Mouse (Mus musculus) neural tube, embryonic 11.5 days (tissue): ENCODE measurements around the gene Lcn2. TPM values are rescaled to one million over a fixed set of nuclear protein-coding genes. Genes with fewer than 3 reads are reported as not detected.
A peak's percentile ranks its signal among the peaks of the same experiment; 100 is the strongest.

Experiments
- ATAC-seq: fragments of 200-750 bp; cut with Nextera tagmentation; 2 replicates; pipeline ENCODE4 v1.8.0; 2017; ENCODE audit warnings: moderate number of reproducible peaks, mild to moderate bottlenecking, moderate TSS enrichment, moderate library complexity; ENCODE audit not compliant: insufficient read depth, low FRiP score, low TSS enrichment
- DNase-seq: peaks from one replicate; pipeline ENCODE4 v3.0.0-alpha.2; 2015; ENCODE audit warnings: low spot score
- H3K27ac ChIP-seq: fragments of 300-500 bp; sonication (generic); 2 replicates; pipeline ENCODE4 v1.5.1; 2014; ENCODE audit warnings: low read depth, mild to moderate bottlenecking, low read length
- H3K27me3 ChIP-seq: fragments of 300-500 bp; sonication (generic); 2 replicates; pipeline ENCODE4 v1.6.1; 2014; ENCODE audit warnings: mild to moderate bottlenecking, low read length, mixed read lengths; ENCODE audit not compliant: control insufficient read depth, insufficient read depth
- H3K36me3 ChIP-seq: fragments of 300-500 bp; sonication (generic); 2 replicates; pipeline ENCODE4 v1.6.1; 2014; ENCODE audit warnings: mild to moderate bottlenecking, low read length, moderate library complexity, mixed read lengths; ENCODE audit not compliant: control insufficient read depth, insufficient read depth
- H3K4me1 ChIP-seq: fragments of 300-500 bp; sonication (generic); 2 replicates; pipeline ENCODE4 v1.6.1; 2014; ENCODE audit warnings: low read length, mixed read lengths; ENCODE audit not compliant: control insufficient read depth, insufficient read depth
- H3K4me2 ChIP-seq: fragments of 300-500 bp; sonication (generic); 2 replicates; pipeline ENCODE4 v1.6.1; 2014; ENCODE audit warnings: low read depth, mild to moderate bottlenecking, moderate library complexity
- H3K4me3 ChIP-seq: fragments of 300-500 bp; sonication (generic); 2 replicates; pipeline ENCODE4 v1.5.1; 2014; ENCODE audit warnings: low read depth, low read length
- H3K9ac ChIP-seq: fragments of 300-500 bp; sonication (generic); 2 replicates; pipeline ENCODE4 v1.6.1; 2014; ENCODE audit warnings: mild to moderate bottlenecking, low read length
- H3K9me3 ChIP-seq: fragments of 300-500 bp; sonication (generic); 2 replicates; pipeline ENCODE4 v1.6.1; 2016; ENCODE audit warnings: low read length; ENCODE audit not compliant: control insufficient read depth
- WGBS: fragments of 180-500 bp; shearing (Covaris S2); extraction: QIAGEN DNeasy Blood & Tissue Kit; methylation state at CpG from one replicate; pipeline ENCODE4 v1.1.7; 2014; 5-methylcytosine and 5-hydroxymethylcytosine counted together
- polyA plus RNA-seq: library from polyadenylated mRNA; unstranded; fragments of >200 nt; fragmentation: Nextera tagmentation; extraction: Ambion mirVana; gene quantifications from 2 replicates; pipeline ENCODE4 v1.2.1, GENCODE M21; 2014

The Lcn2 gene
- polyA plus RNA-seq, result 0.25 and 0.51 TPM in 2 replicates

GRCm38 (mm10) chr2:32387706-32388490 is at the start of gene Lcn2:
Lcn2 (minus strand) TSS chr2:32388252.
- Histone ChIP-seq H3K9ac (no peak within 1 kb of the TSS; the same call in 1 of the 2 replicates), H3K27ac (no peak within 1 kb of the TSS), H3K4me3 (no peak within 1 kb of the TSS), H3K4me2 (no peak within 1 kb of the TSS), H3K9me3 (no peaks in the 10 kb centered on the region), H3K36me3 (no peaks in the 10 kb centered on the region), H3K4me1 (no peaks in the 10 kb centered on the region), H3K27me3 (no peaks in the 10 kb centered on the region)
- WGBS, result 63% methylated on average over 5 of the region's 5 CpGs
- ATAC-seq (no peak), DNase-seq (no peak)

- no peaks in the 10 kb centered on the region for H3K9me3 ChIP-seq
- H3K4me1 ChIP-seq, result no peaks in the 10 kb centered on the region
- no peak for DNase-seq
- no peak overlapping the region for H3K4me3 ChIP-seq
- H3K4me2 ChIP-seq, result no peak overlapping the region
- H3K27ac ChIP-seq, result no peak overlapping the region
- no peak overlapping the region for H3K9ac ChIP-seq
- ATAC-seq, result no peak
- WGBS, result 77% methylated on average over 2 of the region's 2 CpGs
- no peaks in the 10 kb centered on the region for H3K27me3 ChIP-seq
- H3K36me3 ChIP-seq, result no peaks in the 10 kb centered on the region
Observed at GRCm38 (mm10) chr2:32437612-32438166, 49.6 kb upstream of the Lcn2 start.

DNA sequence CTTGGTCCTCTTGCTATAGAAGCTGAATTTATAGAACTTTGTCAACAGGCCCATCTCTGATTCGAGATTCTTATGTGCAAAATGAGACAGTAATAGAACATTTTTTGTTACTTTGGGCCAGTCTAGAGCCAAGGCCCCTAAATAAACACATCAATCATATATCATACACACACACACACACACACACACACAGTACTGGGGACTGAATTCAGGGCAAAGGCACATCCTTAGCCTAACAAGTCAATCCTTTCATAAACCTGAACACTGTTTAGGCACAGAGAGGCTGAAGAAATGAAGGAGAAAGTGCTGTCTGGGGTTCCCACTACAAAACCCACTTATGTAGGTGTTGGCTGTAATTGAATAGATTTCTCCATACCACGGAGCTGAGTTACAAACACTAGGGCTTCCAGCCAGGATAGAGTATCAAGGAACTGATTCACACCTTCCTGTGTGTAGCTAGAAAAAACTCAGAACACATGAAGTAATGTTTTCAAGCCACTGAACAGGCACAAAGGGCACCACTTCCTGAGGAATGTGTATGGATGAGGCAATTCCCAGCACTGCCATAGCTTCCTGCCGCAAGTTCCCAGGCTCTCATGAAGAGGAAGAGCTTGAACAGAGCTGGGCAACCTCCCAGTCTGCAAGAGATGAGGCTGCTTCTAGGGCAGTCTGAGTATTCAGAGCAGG is 48.8 kb upstream of the Lcn2 start:
- H3K4me2 ChIP-seq, result no peak overlapping the region

DNA sequence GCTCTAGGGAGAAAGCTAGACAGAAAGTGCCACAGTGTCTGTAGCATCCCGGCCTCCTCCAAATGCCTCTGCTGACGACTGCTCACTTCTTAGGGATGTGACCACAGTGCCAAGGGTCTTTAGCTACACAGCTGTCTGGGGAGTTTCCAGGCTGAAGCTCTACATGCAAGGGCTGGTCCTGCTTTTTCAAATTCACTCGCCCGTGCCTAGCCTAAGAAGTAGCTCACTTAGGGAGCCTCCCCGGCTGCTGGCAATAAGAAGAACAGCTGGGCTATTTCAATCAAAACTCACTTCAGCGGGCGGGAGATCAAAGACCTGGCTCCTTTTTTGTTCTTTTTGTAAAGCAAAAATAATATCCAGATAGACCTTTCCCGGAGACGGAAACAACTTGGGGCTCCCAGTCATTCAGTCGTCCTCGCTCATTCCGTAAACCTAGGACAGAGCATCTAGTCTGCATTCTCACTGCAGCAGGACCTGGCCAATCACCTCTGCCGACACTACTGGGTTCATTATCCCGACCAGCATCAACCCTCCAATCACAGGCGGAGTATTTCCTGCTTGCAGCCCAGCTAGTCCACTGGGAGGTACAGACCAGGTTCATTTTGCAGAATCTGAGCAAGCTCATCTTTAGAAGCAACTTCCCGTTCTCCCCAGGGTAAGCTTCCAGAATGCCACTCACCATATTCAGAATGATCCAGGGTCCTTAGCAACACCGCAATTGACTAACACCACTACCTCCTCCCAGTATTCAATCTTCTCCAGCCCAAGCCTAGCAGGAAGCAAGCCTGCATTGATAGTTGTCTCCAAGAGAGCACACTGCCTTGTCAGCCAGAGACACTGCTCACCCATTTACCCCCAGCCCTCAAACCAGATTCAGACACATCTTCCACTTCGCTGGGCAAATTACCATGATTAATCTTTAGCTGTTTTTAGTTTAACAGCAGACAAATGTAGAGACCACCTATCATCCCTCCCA is 42.9 kb upstream of the Lcn2 start:
- Histone ChIP-seq H3K27me3 (no peaks in the 10 kb centered on the region), H3K9ac (peak overlapping the region; percentile 61), H3K27ac (peak overlapping the region; percentile 85), H3K9me3 (no peaks in the 10 kb centered on the region), H3K4me2 (peak overlapping the region; percentile 50), H3K4me1 (peaks cover 19% of the 10 kb centered on the region; the same call in 1 of the 2 replicates), H3K4me3 (peak overlapping the region; percentile 35), H3K36me3 (no peaks in the 10 kb centered on the region)
- ATAC-seq (peak; percentile 96), DNase-seq (peak; percentile 87)
- 7% methylated on average over 18 of the region's 18 CpGs for WGBS

More for the DNA sequence above, 48.8 kb upstream of the Lcn2 start:
- ATAC-seq, result no peak
- H3K27me3 ChIP-seq, result no peaks in the 10 kb centered on the region
- 66% methylated on average over 3 of the region's 3 CpGs for WGBS
- no peaks in the 10 kb centered on the region for H3K9me3 ChIP-seq
- no peak overlapping the region for H3K4me3 ChIP-seq
- no peak for DNase-seq
- no peak overlapping the region for H3K9ac ChIP-seq
- H3K27ac ChIP-seq, result no peak overlapping the region
- H3K4me1 ChIP-seq, result no peaks in the 10 kb centered on the region
- no peaks in the 10 kb centered on the region for H3K36me3 ChIP-seq

DNA sequence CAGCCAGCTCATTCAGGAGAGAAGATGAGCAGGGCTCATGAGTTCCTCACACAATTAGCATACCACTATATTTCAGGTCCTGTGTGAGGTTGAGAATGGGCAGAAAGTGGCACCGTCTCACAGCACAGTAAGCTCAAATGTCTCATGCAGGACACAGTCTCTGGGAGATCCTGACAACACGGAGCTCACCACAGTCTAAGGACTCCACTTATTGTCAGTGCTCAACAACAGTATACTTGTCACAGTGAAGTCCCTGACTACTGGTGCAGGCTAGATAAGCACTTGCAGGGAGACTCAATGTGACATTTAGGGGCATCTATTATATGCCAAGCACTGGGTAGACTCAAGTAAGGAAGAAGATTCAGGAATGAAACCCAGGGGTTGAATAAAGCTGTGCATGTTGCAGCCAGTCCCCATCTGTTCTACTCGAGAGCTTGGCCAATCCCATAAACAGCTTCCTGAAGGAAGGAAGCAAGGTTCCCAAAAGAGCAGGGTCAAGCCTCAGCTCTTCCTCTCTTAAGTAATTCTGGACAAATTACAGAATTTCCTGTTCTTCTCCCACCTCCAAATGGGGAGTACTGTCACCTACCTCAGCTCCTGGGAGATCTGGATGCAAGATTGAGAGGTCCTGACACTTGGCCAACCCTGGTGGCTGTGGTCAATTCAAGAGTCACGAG is 41.3 kb upstream of the Lcn2 start:
- H3K9me3 ChIP-seq, result no peaks in the 10 kb centered on the region
- peaks cover 21% of the 10 kb centered on the region; the same call in 1 of the 2 replicates for H3K4me1 ChIP-seq
- no peaks in the 10 kb centered on the region; the same call in 1 of the 2 replicates for H3K36me3 ChIP-seq
- ATAC-seq (no peak), DNase-seq (no peak)
- no peak overlapping the region for H3K4me3 ChIP-seq
- 74% methylated on average over 4 of the region's 4 CpGs for WGBS
- H3K27me3 ChIP-seq, result no peaks in the 10 kb centered on the region
- H3K9ac ChIP-seq, result no peak overlapping the region; the same call in 1 of the 2 replicates
- peak overlapping the region; percentile 24; the same call in 1 of the 2 replicates for H3K4me2 ChIP-seq
- no peak overlapping the region for H3K27ac ChIP-seq

DNA sequence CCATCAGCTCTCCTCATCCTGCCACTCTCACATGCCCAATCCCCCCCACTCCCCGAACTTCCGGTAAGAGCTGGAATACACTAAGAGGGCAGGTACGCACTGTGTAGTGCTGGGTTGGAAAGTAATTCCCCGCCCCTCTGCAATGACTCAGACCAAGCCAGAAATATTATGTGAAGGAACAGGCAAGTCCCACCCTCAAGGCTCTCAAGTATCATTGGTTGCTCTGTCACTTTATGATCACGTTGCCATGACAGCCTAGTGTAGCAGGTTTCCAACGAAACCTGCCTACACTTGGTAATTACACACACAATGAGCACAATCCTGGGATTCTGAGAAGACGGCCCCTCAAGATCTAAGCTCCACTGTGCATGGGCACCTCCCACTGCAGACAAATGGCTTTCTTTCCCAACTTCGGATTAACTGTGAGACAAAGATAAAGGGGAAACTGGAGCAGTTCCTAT is 40.2 kb upstream of the Lcn2 start:
- DNase-seq (no peak), ATAC-seq (no peak)
- Histone ChIP-seq H3K4me1 (peaks cover 31% of the 10 kb centered on the region), H3K36me3 (no peaks in the 10 kb centered on the region; the same call in 1 of the 2 replicates), H3K9me3 (no peaks in the 10 kb centered on the region), H3K4me3 (no peak overlapping the region), H3K27me3 (no peaks in the 10 kb centered on the region), H3K4me2 (peak overlapping the region; percentile 25), H3K9ac (no peak overlapping the region), H3K27ac (no peak overlapping the region; the same call in 1 of the 2 replicates)
- WGBS, result 52% methylated on average over 8 of the region's 8 CpGs

DNA sequence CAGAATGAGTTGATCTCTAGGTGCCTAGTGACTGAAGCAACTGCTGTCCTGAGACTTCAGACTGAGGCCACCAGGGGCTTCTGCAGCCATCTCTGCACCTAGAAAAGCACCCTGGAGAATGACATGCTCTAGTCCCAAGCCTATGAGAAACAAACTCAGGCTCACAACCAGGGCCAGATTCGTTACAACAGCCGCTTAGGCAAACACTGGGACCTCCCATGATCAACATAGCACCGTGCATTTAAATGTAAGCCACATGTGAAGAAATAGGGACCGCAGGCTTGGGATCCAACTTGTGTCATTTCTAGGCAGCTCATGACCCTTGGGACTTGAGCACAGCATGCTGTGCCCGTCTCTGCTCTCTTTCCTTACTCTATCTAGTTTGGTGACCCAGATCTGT is 39.7 kb upstream of the Lcn2 start:
- H3K36me3 ChIP-seq, result no peaks in the 10 kb centered on the region; the same call in 1 of the 2 replicates
- 81% methylated on average over 5 of the region's 5 CpGs for WGBS

More for the DNA sequence above, 39.7 kb upstream of the Lcn2 start:
- no peak overlapping the region for H3K9ac ChIP-seq
- H3K27me3 ChIP-seq, result no peaks in the 10 kb centered on the region
- H3K4me1 ChIP-seq, result peaks cover 34% of the 10 kb centered on the region
- H3K4me2 ChIP-seq, result no peak overlapping the region
- ATAC-seq (no peak), DNase-seq (no peak)
- no peaks in the 10 kb centered on the region for H3K9me3 ChIP-seq
- no peak overlapping the region for H3K4me3 ChIP-seq
- H3K27ac ChIP-seq, result no peak overlapping the region
